Mouse (Mus musculus): ENCODE results near the gene Rab27a.
A peak's percentile ranks its signal among the peaks of the same experiment; 100 is the strongest.
"Not testable (repeated sequence)": the region's sequence is repeated elsewhere in the genome, so short reads cannot be mapped to it uniquely, and the experiment has no call there.

The Rab27a gene

DNA sequence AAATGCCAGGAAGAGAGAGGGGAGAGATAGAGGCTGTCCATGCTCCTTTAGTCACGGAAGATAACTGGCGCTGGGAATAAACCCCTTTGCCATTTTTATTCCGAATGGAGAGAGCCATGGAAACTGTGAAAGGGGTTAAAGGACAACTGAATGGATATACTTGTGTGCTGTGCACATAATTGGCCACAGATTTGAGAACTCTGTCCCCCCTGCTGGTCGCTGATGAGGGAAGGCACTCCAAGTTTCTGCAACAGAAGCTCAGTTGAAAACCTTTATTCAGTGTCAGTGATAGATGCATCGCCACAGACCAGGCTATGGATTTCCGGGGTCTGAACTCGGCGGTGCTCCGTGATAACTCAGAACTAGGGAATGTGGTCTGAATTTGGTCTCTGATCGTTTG is 45.5 kb downstream of the Rab27a start:
- no peak for DNase-seq (ENCODE audit: low read depth, low spot score)

DNA sequence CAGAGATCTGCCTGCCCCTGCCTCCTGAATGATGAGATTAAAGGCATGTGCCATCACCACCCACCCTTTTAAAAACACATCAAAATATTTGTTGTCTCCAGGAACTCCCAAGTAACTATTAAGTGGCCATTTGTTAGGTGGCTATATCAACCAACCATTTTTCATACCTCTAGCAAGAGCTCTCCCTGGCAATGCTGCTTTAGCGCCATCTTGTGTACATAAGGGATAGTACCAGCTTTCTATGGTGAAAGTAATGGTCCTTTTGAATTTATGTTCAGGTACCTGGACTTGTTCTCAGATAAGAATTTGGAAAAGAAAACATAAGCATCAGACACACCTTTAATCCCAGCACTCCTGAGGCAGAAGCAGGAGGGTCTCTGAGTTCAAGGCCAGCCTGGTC is 47.1 kb downstream of the Rab27a start:
- DNase-seq (ENCODE audit: low read depth, low spot score), result no peak

DNA sequence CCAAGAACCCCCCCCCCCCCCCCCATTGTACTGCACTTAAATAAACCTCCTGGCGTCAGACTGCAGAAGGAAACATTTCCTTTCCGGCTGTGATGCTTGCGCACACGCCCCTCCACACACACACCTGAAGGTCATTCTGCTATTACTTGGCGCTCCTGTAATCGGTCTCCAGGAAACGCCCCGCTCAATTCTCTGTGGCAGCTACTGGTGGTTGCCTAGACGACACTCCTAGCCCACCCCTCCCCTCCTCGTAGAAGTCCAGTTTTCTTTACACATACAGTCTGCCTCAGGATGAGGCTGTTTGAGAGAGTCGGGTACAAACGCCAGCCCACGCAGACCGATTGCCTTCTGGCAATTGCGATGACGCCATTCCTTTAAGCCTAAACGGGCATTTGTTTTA is 49.9 kb downstream of the Rab27a start:
- peak; percentile 62 for DNase-seq (ENCODE audit: low read depth, low spot score)

DNA sequence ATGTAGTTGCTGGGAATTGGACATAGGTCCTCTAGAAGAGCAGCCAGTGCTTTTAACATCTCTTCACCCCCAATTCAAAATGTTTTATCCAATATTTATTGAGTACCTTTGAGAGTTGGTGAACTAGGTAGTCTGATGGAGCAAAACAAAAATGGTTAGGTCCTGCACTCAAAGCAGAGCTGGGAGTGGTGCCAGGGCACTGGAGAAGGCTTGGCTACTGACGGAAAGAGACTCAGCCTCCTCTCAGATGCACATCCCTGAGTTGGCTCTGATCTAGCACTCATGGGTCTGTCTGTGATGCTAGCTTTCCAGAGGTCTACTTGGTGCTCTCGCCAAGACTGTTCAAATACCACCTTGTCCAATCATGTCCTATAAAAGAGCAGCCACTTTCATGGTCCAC is 53.2 kb downstream of the Rab27a start:
- no peak for DNase-seq (ENCODE audit: low read depth, low spot score)

DNA sequence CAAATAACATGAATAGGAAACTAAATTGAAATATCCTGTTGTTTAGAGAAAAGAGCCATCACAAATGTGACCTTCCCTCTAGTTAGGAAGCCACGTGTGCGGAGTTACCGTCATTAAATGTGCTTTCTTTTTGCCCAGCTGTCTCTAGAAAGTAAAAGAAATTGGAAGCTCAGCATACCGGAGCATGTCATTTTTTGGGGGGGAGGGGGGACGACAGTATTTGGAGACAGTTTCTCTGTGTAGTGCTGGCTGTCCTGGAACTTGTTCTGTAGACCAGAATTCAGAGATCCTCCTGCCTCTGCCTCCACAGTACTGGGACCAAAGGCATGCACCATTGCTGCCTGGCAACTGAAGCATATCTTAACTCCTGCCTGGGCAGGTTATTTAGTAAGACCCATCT is 56.9 kb downstream of the Rab27a start, which contains the start of gene Khdc3:
Khdc3 (plus strand) TSS at position 301 of the 400 bp plus-strand sequence.
- no peak for DNase-seq (ENCODE audit: low read depth, low spot score)

DNA sequence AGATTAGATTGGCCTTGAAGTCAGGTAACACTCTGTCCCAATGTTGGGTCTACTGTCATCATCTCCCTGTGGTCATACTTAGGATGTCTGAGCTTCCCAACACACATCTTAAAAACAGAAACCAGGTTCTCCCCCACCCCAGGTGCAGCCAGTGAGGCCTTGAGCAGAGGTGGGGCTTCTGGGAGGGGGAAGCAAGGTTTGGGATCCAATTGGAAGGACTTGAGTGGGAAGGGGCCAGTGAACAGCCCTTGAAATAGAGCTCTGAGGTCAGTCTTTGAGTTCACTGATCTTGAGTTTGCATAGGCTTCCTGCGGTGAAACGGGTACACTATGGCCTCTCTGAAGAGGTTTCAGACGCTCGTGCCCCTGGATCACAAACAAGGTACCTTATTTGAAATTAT is 57.5 kb downstream of the Rab27a start, which contains the start of gene Gm20509:
Gm20509 (plus strand) TSS at position 290 of the 400 bp plus-strand sequence.
- no peak for DNase-seq (ENCODE audit: low read depth, low spot score)

DNA sequence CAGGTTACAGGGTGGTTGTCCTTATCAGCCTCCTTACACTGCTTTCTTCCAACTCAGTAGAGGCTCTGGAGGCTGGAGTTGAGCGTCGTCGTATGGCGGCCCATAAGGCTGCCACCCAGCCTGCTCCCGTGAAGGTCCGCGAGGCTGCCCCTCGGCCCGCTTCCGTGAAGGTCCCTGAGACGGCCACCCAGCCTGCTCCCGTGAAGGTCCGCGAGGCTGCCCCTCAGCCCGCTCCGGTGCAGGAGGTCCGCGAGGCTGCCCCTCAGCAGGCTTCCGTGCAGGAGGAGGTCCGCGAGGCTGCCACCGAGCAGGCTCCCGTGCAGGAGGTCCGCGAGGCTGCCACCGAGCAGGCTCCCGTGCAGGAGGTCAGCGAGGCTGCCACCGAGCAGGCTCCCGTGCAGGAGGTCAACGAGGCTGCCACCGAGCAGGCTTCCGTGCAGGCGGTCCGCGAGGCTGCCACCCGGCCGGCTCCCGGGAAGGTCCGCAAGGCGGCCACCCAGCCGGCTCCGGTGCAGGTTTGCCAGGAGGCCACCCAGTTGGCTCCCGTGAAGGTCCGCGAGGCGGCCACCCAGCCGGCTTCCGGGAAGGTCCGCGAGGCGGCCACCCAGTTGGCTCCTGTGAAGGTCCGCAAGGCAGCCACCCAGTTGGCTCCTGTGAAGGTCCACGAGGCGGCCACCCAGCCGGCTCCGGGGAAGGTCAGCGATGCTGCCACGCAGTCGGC is 58.7 kb downstream of the Rab27a start:
- DNase-seq (ENCODE audit: low read depth, low spot score), result no peak

DNA sequence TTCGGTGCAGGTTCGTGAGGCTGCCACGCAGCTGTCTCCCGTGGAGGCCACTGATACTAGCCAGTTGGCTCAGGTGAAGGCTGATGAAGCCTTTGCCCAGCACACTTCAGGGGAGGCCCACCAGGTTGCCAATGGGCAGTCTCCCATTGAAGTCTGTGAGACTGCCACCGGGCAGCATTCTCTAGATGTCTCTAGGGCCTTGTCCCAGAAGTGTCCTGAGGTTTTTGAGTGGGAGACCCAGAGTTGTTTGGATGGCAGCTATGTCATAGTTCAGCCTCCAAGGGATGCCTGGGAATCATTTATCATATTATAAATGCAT is 59.2 kb downstream of the Rab27a start:
- no peak for DNase-seq (ENCODE audit: low read depth, low spot score)

DNA sequence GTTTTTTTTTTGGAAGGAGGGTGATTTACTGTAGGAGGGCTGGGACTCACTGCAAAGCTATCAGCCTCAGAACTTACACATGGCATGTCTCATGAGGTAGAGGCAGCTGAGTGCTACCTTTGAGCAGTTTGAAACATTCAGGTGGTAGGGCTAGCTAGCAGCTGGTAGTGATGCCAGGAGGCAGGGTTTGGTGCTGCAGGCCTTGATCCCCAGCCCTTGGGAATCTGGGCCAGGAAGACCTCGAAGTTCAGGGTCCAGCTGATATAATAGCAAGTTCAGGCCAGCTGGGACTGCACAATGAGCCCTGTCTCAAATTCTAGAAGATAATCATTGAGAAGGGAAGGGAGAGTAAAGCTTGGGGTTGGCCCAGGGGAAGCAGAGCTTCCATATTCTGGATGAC is 60.5 kb downstream of the Rab27a start:
- no peak for DNase-seq (ENCODE audit: low read depth, low spot score)

DNA sequence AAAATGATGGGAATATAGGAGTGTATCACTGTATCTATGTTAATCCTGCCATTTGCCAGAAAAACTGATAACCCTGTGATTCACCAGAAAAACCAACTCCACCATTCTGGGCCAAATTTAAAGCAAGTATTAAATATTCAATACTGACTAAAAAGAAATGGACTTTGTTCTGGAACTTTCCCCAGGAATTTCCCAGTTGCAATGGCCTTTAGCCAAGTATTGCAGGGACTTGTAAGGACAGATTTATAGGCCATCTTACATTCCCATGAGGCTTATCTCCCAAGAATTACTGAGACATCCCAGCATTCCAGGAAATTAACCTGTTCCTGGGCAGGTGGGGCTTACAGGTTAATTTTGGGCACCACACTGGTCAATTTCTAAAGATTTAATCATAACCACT is 61.1 kb downstream of the Rab27a start:
- no peak for DNase-seq (ENCODE audit: low read depth, low spot score)

DNA sequence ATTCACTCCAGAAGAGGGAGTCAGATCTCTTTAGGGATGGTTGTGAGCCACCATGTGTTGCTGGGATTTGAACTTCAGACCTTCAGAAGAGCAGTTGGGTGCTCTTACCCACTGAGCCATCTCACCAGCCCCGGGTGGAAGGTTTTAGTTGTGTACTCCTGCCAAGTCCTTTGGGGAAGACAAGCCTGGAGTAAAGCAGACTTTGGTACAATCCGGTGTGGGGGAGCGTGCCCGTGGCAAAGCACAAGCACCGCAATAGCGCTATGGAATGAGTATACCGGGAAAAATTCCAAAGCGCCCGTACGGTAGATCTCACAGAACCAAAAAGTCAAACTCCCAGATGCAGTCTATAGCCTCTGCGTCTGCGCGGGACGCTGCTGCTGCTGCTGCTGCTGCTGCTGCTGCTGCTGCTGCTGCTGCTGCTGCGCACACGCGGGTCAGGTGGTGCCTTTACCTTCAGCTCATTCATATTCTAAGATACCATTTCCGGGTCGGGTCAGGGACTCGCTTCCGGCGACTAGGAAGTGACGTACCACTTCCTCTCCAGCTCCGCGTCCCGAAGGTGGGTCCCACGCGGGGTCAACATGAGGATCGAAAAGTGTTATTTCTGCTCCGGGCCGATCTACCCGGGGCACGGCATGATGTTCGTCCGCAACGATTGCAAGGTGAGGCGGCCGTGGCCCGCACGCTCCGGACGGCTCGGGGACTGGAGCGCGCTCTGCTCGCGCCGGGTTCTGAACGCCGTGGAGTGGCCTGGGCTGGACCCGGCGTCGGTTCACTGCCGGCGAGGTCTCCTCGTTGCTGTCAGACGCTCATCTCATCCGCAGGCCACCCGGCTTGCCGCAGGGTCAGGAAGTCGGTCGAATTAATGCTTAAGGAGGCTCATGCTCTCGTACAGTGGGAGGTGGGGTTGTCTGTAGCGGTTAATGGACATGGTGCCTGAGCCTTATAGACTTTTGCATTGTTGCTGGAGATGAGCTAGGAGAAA is 68.6 kb downstream of the Rab27a start, which contains the start of gene Rsl24d1:
Rsl24d1 (plus strand) TSS at position 508 of the 988 bp plus-strand sequence.
- peak; percentile 97 for DNase-seq (ENCODE audit: low read depth, low spot score)

DNA sequence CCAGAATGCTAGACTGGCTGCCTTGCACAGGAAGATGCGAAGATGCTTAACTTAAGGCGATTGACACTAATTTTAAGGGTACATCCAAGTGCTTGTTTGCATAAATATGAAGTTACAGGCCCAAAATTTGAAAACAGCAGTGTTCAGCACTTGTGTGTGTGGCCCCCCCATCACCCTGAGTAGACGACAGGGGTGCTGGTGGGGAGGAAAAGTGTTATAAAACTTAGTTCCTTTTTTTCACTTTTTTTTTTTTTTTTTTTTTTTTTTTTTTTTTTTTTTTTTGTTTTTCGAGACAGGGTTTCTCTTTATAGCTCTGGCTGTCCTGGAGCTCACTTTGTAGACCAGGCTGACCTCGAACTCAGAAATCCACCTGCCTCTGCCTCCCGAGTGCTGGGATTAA is 72.0 kb downstream of the Rab27a start:
- not testable (repeated sequence) for DNase-seq (ENCODE audit: low read depth, low spot score)

DNA sequence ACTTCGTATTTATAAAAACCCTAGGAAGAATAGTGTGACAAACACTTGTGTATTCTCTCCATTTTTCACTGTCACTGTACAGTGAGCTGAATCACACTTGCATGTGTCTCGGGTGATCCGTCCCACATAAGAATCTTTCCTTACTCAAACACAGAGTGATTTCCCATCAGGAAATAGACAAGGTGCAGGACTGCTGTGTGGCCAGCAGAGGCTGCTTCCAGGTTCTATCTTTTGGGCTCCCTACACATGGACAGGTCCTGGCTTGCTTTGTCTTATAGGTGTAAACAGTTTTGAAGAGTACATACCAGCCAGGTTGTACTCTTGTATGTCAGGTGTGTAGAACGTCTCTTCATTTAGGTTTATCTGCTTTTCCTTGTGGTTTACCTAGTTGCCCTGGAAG is 73.4 kb downstream of the Rab27a start:
- no peak for DNase-seq (ENCODE audit: low read depth, low spot score)

DNA sequence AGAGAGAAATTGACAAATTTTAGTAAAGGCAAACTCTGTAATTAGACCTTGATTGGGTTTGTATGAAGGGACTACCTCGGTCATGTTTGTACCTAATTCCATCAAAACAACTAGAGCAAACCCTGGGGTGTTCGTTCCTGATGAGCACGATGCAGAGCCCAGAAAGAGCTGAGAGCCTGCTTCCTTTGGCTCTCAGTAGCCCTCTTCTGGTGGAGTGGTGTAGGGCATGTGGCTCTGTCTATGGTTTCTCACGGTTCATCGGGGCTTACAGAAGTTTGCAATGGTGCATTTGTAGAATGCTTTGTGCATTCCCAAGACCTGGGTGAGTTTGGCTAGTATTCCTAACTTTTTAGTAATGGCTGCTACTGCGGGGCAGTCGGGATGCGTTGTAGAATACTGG is 77.1 kb downstream of the Rab27a start:
- DNase-seq (ENCODE audit: low read depth, low spot score), result no peak

DNA sequence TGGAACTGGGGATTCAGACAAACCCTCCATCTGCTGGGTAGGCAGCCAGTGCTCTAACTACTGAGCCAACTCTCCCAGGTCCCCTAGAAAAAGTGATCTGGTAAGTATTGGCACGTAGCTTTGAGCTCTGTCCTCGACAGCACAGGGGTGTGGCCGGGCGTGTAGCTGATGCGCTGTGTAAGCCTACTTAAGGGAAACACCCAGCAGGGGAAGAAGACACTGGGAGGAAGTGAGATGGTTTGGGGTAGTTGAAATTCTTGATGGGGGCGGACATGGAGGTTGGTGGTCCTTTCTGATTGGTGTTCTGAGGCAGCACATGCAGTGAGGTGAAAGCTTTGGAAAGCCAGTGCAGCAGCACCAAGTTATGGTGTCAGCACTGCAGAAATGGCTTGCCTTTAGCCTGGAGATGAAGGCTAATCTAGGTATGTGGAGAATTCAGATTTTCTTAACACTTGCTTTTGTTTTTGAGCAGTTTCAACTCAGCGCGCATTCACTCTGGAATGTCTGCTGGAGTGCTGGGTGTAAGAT is 80.5 kb downstream of the Rab27a start:
- no peak for DNase-seq (ENCODE audit: low read depth, low spot score)

DNA sequence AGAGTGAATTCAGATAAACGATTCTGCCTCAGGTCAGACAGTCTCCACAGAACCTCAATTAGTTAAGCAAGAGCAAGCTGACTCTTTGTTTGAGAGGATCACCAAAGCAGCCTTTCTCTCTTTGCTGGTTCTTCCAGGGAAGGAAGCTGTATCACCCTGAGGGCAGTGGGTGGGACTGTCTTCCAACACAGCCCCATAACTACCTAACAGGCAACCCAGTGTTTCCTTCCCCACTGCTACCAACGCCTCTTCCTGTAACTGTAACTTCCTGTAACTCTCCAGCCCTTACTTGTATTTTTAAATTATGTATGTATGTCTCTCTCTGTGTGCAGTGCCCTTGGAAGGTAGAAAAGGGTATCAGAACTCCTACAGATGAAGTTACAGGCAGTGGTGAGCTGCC is 82.8 kb downstream of the Rab27a start:
- DNase-seq (ENCODE audit: low read depth, low spot score), result no peak

DNA sequence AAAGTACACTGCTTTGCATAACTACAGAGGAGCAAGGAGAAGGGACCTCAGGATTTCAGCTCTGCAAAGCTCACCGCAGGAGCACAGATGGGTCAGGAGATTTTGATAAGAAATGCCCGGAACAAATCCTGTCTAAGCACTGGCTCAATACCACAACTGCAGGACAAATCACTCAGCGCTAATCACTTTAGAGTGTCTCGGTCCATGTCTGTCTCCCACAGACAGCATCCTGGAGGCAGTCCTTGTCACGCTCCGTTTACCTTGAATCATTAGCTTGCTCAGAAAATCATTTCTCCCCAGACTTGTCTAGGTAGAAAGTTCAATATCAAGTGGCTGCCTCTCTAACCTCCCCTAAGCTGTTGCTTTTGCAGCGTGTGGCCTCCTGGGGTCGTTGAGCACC is 85.2 kb downstream of the Rab27a start:
- no peak for DNase-seq (ENCODE audit: low read depth, low spot score)

DNA sequence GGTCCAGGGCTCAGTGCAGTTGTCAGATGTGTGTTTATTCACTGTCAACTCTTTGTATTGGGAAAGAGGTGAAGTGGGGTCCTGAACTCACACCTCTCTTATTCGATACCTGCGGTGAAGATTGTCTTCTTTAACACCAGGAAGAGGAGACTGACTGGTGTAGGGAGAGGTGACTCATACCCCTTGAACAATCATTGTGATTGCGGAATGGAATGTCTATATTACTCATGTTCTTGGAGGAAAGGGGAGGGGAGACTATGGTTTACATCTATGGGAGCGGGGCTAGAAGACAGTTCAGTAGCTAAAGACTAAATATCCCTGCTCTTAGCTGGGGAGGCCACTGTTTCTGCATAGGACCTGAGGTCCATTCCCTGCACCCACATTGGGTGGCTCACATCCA is 85.9 kb downstream of the Rab27a start:
- no peak for DNase-seq (ENCODE audit: low read depth, low spot score)

DNA sequence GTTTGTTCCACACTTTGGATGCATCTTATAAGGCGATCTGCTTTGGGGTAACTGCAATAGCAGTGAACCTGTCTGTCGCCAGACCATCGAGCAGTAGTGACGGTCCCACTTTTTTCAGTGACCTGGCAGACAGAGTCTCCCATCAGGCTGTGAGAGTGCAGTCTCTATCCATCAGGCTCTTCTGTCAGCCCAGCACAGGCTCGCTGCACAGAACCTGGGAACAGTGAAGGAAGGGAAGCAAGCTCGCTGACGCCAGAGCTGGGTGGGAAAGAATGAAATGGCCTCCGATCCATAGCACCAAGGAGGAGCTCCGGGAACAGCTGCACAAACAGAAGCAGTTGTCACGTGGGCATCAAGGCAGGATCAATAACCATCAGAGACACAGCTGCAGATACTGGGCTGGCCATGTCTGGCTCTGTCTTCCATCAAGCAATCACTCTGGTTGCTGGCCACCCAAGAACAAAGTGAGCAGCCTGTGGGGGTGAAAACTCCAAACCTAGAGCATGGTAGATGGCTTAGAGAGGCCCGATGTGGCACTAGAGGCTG is 92.8 kb downstream of the Rab27a start:
- DNase-seq (ENCODE audit: low read depth, low spot score), result no peak
